Mouse (Mus musculus): ENCODE data around the gene Arhgap17. TPM values are rescaled to one million over a fixed set of nuclear protein-coding genes. Genes with fewer than 3 reads are reported as not detected.

Arhgap17 gene
- polyA plus RNA-seq, 1 experiment from 2014 or later: 16.2 TPM

- Histone ChIP-seq H3K4me3 (replicated peaks) (no peak overlapping the region), H3K27ac (no peak overlapping the region), H3K27me3 (replicated peaks) (no peaks in the 10 kb centered on the region), H3K9me3 (no peaks in the 10 kb centered on the region), H3K4me1 (no peaks in the 10 kb centered on the region), H3K36me3 (peaks cover 35% of the 10 kb centered on the region), H3K4me2 (no peak overlapping the region), H3K9ac (no peak overlapping the region)
- no peak for ATAC-seq (ENCODE audit: insufficient read depth, low FRiP score, low read depth)
- 89% methylated on average over 6 of the region's 6 CpGs for WGBS
These were observed 73.6 kb downstream of the Arhgap17 start for GRCm38 (mm10) chr7:123296097-123296496.

DNA sequence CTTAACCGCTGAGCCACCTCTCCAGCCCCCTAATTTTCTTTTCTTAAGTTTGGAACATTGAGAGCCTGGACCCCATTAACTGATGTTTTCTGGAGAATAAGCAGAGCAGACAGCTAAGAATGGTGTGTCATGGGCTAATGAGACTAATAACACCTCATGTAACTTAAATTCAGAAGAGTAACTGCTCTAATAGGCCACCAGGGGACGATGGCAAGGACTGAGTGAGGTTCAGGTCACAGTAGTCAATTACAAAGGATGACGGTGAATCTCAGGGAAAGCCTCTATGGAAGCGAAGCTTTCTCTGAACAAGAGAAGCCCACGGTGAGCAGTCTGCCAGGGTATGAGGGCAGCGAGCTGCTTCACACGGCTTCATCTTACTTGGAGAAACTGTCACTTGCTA, 74.3 kb downstream of the Arhgap17 start:
- H3K4me1 ChIP-seq: no peaks in the 10 kb centered on the region
- no peak overlapping the region for H3K4me3 ChIP-seq (replicated peaks)
- no peaks in the 10 kb centered on the region for H3K9me3 ChIP-seq
- peaks cover 35% of the 10 kb centered on the region for H3K36me3 ChIP-seq
- WGBS: 88% methylated on average over 7 of the region's 7 CpGs
- ATAC-seq (ENCODE audit: insufficient read depth, low FRiP score, low read depth): no peak
- no peak overlapping the region for H3K4me2 ChIP-seq
- no peak overlapping the region for H3K9ac ChIP-seq
- H3K27ac ChIP-seq: no peak overlapping the region
- H3K27me3 ChIP-seq (replicated peaks): no peaks in the 10 kb centered on the region

DNA sequence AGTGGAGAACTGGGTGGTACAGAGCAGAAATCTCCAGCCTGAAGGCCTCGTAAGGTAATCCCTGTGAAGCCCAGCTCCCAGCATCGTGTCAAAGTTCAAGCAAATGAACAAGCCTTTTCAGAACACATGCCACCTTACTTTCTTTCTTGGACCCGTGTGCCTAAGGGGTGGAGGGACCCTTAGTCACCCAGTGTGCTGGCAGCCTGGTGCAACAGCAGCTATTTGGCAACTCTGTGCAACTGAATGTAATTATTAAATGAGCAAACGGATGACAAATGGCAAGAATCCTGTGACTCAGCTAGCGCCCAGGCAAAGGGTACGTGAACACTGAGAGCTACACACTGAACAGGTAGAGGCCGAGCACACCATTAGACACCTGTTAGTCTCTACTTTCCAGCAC, 75.8 kb downstream of the Arhgap17 start:
- H3K36me3 ChIP-seq: peaks cover 37% of the 10 kb centered on the region
- H3K27me3 ChIP-seq (replicated peaks): no peaks in the 10 kb centered on the region
- no peak overlapping the region for H3K4me2 ChIP-seq
- no peak overlapping the region for H3K4me3 ChIP-seq (replicated peaks)
- no peak for ATAC-seq (ENCODE audit: insufficient read depth, low FRiP score, low read depth)
- H3K4me1 ChIP-seq: no peaks in the 10 kb centered on the region
- 80% methylated on average over 7 of the region's 7 CpGs for WGBS
- H3K9ac ChIP-seq: no peak overlapping the region
- no peaks in the 10 kb centered on the region for H3K9me3 ChIP-seq
- no peak overlapping the region for H3K27ac ChIP-seq

- 84% methylated on average over 8 of the region's 8 CpGs for WGBS
- Histone ChIP-seq H3K36me3 (peaks cover 28% of the 10 kb centered on the region), H3K4me1 (no peaks in the 10 kb centered on the region), H3K9ac (no peak overlapping the region), H3K9me3 (no peaks in the 10 kb centered on the region), H3K4me2 (no peak overlapping the region), H3K27ac (no peak overlapping the region), H3K4me3 (replicated peaks) (no peak overlapping the region), H3K27me3 (replicated peaks) (no peaks in the 10 kb centered on the region)
- ATAC-seq (ENCODE audit: insufficient read depth, low FRiP score, low read depth): no peak
These were observed 77.8 kb downstream of the Arhgap17 start for GRCm38 (mm10) chr7:123291942-123292341.

DNA sequence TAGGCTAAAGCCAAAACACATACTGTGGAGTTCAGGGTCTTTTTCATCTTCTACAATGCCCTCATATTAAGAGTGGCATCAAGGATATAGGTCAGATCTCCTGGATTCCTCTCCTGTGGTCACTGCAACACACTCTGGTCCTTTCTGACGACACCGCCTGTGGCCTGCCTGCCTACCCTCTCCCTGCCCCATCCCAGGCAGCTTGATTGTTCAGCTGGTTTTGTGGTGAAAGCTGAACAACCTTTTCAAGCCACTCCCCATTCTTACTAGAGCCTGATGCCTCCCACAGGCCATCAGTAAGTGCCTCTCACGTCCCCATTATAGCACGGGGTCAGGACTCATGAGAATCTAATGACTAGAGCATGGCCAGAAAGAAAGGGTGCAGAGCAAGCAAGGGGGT, 80.5 kb downstream of the Arhgap17 start:
- WGBS: 79% methylated on average over 4 of the region's 4 CpGs
- H3K4me1 ChIP-seq: no peaks in the 10 kb centered on the region
- H3K4me3 ChIP-seq (replicated peaks): no peak overlapping the region
- no peak overlapping the region for H3K27ac ChIP-seq
- no peak overlapping the region for H3K9ac ChIP-seq
- no peak for ATAC-seq (ENCODE audit: insufficient read depth, low FRiP score, low read depth)
- H3K4me2 ChIP-seq: no peak overlapping the region
- H3K36me3 ChIP-seq: peaks cover 35% of the 10 kb centered on the region
- no peaks in the 10 kb centered on the region for H3K9me3 ChIP-seq
- no peaks in the 10 kb centered on the region for H3K27me3 ChIP-seq (replicated peaks)

- ATAC-seq (ENCODE audit: insufficient read depth, low FRiP score, low read depth): no peak
- 89% methylated on average over 3 of the region's 3 CpGs for WGBS
- H3K27ac ChIP-seq: no peak overlapping the region
These were observed 81.8 kb downstream of the Arhgap17 start for GRCm38 (mm10) chr7:123287903-123288302.

DNA sequence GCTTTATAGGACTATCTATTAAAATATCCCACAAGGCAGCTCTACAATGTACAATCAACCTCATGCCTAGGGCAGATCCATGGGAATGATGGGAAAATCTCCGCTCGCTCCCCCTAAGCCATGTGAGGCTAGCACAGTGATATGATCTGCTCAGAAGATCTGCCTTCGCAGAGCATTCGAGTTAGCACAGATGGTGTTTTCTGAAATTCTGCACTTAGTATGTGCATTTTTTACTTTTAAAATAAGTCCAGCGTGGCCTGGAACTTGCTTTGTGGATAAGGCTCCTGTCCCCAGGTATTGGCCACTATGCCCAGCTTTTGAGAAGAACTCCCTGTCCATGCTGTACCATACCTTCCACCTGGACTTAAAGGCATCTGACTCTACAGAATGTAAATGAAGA, 83.8 kb downstream of the Arhgap17 start:
- H3K4me2 ChIP-seq: no peak overlapping the region
- no peak overlapping the region for H3K9ac ChIP-seq
- H3K4me1 ChIP-seq: no peaks in the 10 kb centered on the region
- no peaks in the 10 kb centered on the region for H3K9me3 ChIP-seq
- ATAC-seq (ENCODE audit: insufficient read depth, low FRiP score, low read depth): no peak
- 94% methylated on average over 5 of the region's 5 CpGs for WGBS
- peaks cover 26% of the 10 kb centered on the region for H3K36me3 ChIP-seq
- no peak overlapping the region for H3K4me3 ChIP-seq (replicated peaks)
- H3K27ac ChIP-seq: no peak overlapping the region
- no peaks in the 10 kb centered on the region for H3K27me3 ChIP-seq (replicated peaks)

More at GRCm38 (mm10) chr7:123287903-123288302, 81.8 kb downstream of the Arhgap17 start:
- no peaks in the 10 kb centered on the region for H3K27me3 ChIP-seq (replicated peaks)
- H3K9me3 ChIP-seq: no peaks in the 10 kb centered on the region
- no peak overlapping the region for H3K9ac ChIP-seq
- no peaks in the 10 kb centered on the region for H3K4me1 ChIP-seq
- H3K4me2 ChIP-seq: no peak overlapping the region
- H3K4me3 ChIP-seq (replicated peaks): no peak overlapping the region
- H3K36me3 ChIP-seq: peaks cover 34% of the 10 kb centered on the region

- Histone ChIP-seq H3K4me2 (no peak overlapping the region), H3K4me3 (replicated peaks) (no peak overlapping the region), H3K36me3 (peaks cover 23% of the 10 kb centered on the region), H3K9me3 (no peaks in the 10 kb centered on the region), H3K27ac (no peak overlapping the region), H3K4me1 (no peaks in the 10 kb centered on the region), H3K27me3 (replicated peaks) (no peaks in the 10 kb centered on the region), H3K9ac (no peak overlapping the region)
- no peak for ATAC-seq (ENCODE audit: insufficient read depth, low FRiP score, low read depth)
- WGBS: 68% methylated on average over 4 of the region's 4 CpGs
These were observed 85.9 kb downstream of the Arhgap17 start for GRCm38 (mm10) chr7:123283826-123284225.

- Histone ChIP-seq H3K27me3 (replicated peaks) (no peaks in the 10 kb centered on the region), H3K4me2 (no peak overlapping the region), H3K9me3 (no peaks in the 10 kb centered on the region), H3K4me1 (no peaks in the 10 kb centered on the region), H3K27ac (no peak overlapping the region), H3K9ac (no peak overlapping the region), H3K4me3 (replicated peaks) (no peak overlapping the region), H3K36me3 (peaks cover 11% of the 10 kb centered on the region; the same call in 1 of the 2 replicates)
- 92% methylated on average over 4 of the region's 4 CpGs for WGBS
- ATAC-seq (ENCODE audit: insufficient read depth, low FRiP score, low read depth): no peak
These were observed 89.9 kb downstream of the Arhgap17 start for GRCm38 (mm10) chr7:123279797-123280196.

GRCm38 (mm10) chr7:123276568-123276967, 93.1 kb downstream of the Arhgap17 start:
- WGBS: 90% methylated on average over 4 of the region's 4 CpGs

GRCm38 (mm10) chr7:123273056-123273455, 96.7 kb downstream of the Arhgap17 start:
- Histone ChIP-seq H3K9me3 (no peaks in the 10 kb centered on the region), H3K4me1 (no peaks in the 10 kb centered on the region), H3K27me3 (replicated peaks) (no peaks in the 10 kb centered on the region), H3K4me2 (no peak overlapping the region), H3K9ac (no peak overlapping the region), H3K4me3 (replicated peaks) (no peak overlapping the region), H3K36me3 (no peaks in the 10 kb centered on the region), H3K27ac (no peak overlapping the region)
- 65% methylated on average over 11 of the region's 11 CpGs for WGBS
- ATAC-seq (ENCODE audit: insufficient read depth, low FRiP score, low read depth): no peak

More at GRCm38 (mm10) chr7:123276568-123276967, 93.1 kb downstream of the Arhgap17 start:
- Histone ChIP-seq H3K4me2 (no peak overlapping the region), H3K27ac (no peak overlapping the region), H3K4me1 (no peaks in the 10 kb centered on the region), H3K9me3 (no peaks in the 10 kb centered on the region), H3K4me3 (replicated peaks) (no peak overlapping the region), H3K36me3 (0 out of 2 replicates have a peak, but pooled peaks cover 8% of the 10 kb centered on the region), H3K27me3 (replicated peaks) (no peaks in the 10 kb centered on the region), H3K9ac (no peak overlapping the region)
- no peak for ATAC-seq (ENCODE audit: insufficient read depth, low FRiP score, low read depth)

GRCm38 (mm10) chr7:123258103-123258502, 111.6 kb downstream of the Arhgap17 start:
- no peaks in the 10 kb centered on the region for H3K27me3 ChIP-seq (replicated peaks)
- ATAC-seq (ENCODE audit: insufficient read depth, low FRiP score, low read depth): no peak
- H3K36me3 ChIP-seq: no peaks in the 10 kb centered on the region
- H3K4me1 ChIP-seq: no peaks in the 10 kb centered on the region
- H3K9me3 ChIP-seq: no peaks in the 10 kb centered on the region
- 67% methylated on average over 8 of the region's 8 CpGs for whole genome bisulfite sequencing
- H3K9ac ChIP-seq: no peak overlapping the region
- H3K27ac ChIP-seq: no peak overlapping the region
- no peak overlapping the region for H3K4me3 ChIP-seq (replicated peaks)
- no peak overlapping the region for H3K4me2 ChIP-seq

Measured in stomach, embryonic 15.5 days (tissue).